Mouse (Mus musculus): ENCODE measurements at regions not wholly inside any gene's neighbourhood (a gene's known extent, or its start where the extent isn't known, plus 50 kb on each side); places are given as distances from the start of the nearest gene placed in this dataset.
A peak's percentile ranks its signal among the peaks of the same experiment; 100 is the strongest.

DNA sequence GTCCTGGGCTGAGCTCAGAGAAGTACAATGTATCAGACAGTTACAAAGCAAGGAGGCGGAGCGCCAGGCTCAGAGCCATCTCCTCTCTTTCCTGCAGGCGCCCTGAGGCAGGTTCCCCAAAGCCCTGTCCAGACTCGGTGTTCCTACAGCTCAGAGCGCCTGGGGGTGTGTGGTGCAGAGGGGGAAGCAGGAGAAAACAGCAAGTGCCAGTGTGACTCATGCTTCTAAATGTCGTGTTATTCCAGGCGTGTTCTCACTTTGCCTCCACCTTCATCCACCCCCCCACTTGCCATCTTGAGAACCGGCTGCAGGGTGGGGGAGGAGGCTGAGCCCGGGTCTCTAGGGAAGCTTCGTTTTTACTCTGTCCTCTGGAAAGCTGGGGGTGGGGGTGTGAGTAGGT lies 160.5 kb downstream of the Rplp1 start:
- DNase-seq, result no peak
- TF ChIP-seq POLR2A (IDR thresholded peaks at IDR 0.05; ENCODE audit: low read depth, low read length) (no peak), CTCF (conservative IDR thresholded peaks at IDR 0.05; ENCODE audit: insufficient read depth, insufficient read length, low read depth, low read length) (no peak)
- Histone ChIP-seq H3K4me3 (ENCODE audit: insufficient read depth, low read depth, low read length) (no peak overlapping the region), H3K27ac (ENCODE audit: insufficient read depth, low read depth, low read length) (no peak overlapping the region), H3K4me1 (ENCODE audit: control insufficient read depth, insufficient read depth, low read length) (no peaks in the 10 kb centered on the region), H3K27me3 (replicated peaks; ENCODE audit: control insufficient read depth, insufficient read depth, low read length) (no peaks in the 10 kb centered on the region), H3K36me3 (ENCODE audit: control insufficient read depth, insufficient read depth, low read length) (no peaks in the 10 kb centered on the region)
- WGBS, result 32% methylated on average over 10 of the region's 10 CpGs

- Histone ChIP-seq H3K4me3 (ENCODE audit: insufficient read depth, low read depth, low read length) (no peak overlapping the region), H3K36me3 (ENCODE audit: control insufficient read depth, insufficient read depth, low read length) (no peaks in the 10 kb centered on the region), H3K4me1 (ENCODE audit: control insufficient read depth, insufficient read depth, low read length) (no peaks in the 10 kb centered on the region), H3K27ac (ENCODE audit: insufficient read depth, low read depth, low read length) (no peak overlapping the region), H3K27me3 (replicated peaks; ENCODE audit: control insufficient read depth, insufficient read depth, low read length) (no peaks in the 10 kb centered on the region)
- no peak for DNase-seq
- no peak for TF ChIP-seq CTCF (conservative IDR thresholded peaks at IDR 0.05; ENCODE audit: insufficient read depth, insufficient read length, low read depth, low read length)
- TF ChIP-seq POLR2A (IDR thresholded peaks at IDR 0.05; ENCODE audit: low read depth, low read length), result no peak
- WGBS, result 93% methylated on average over 4 of the region's 4 CpGs
These were observed 165.1 kb downstream of the Rplp1 start for GRCm38 (mm10) chr9:61749201-61749600.

DNA sequence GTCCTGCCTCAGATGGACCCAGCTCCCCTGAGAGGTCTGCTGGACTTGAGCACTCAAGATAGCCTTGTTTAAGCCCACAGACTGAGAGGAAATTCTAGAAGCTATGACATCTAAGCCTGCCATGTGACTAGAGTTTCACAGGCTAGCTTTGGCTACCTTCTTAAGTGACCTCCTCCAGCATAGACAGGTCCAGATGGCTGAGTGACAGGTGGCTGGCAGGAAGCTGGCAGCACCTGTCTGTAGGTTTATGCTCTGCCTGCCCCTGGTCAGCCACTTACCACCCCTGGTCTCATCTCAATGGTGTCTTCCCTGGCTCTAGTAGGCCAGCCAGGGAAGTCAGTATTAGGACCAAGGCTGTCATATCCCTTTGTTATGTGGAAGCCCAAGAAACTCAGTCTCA lies 165.9 kb downstream of the Rplp1 start:
- H3K4me1 ChIP-seq (ENCODE audit: control insufficient read depth, insufficient read depth, low read length), result no peaks in the 10 kb centered on the region
- no peak for DNase-seq
- TF ChIP-seq CTCF (conservative IDR thresholded peaks at IDR 0.05; ENCODE audit: insufficient read depth, insufficient read length, low read depth, low read length), result no peak
- TF ChIP-seq POLR2A (IDR thresholded peaks at IDR 0.05; ENCODE audit: low read depth, low read length), result no peak
- H3K27me3 ChIP-seq (replicated peaks; ENCODE audit: control insufficient read depth, insufficient read depth, low read length), result no peaks in the 10 kb centered on the region
- H3K36me3 ChIP-seq (ENCODE audit: control insufficient read depth, insufficient read depth, low read length), result no peaks in the 10 kb centered on the region
- no peak overlapping the region for H3K27ac ChIP-seq (ENCODE audit: insufficient read depth, low read depth, low read length)
- no peak overlapping the region for H3K4me3 ChIP-seq (ENCODE audit: insufficient read depth, low read depth, low read length)

DNA sequence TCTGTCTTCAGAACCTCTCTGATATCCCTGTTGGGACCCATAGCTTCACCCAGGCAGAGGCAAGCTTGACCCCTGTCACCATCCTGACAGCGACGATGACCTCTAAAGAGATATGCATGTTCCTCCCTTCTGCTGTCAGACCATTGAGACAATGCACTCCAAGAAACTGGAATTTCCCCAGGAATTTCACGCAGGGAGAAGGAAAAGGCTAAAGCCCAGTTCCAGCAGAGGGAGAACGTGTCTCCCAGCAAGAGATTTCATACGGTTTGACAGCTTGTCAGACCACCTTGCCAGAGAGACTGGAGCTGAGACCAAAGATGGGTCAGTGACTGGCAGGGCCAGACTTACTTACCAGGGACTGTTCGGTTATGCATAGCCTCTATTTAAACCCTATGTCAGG lies 167.9 kb downstream of the Rplp1 start:
- Histone ChIP-seq H3K4me1 (ENCODE audit: control insufficient read depth, insufficient read depth, low read length) (no peaks in the 10 kb centered on the region), H3K27ac (ENCODE audit: insufficient read depth, low read depth, low read length) (no peak overlapping the region), H3K27me3 (replicated peaks; ENCODE audit: control insufficient read depth, insufficient read depth, low read length) (no peaks in the 10 kb centered on the region), H3K4me3 (ENCODE audit: insufficient read depth, low read depth, low read length) (no peak overlapping the region), H3K36me3 (ENCODE audit: control insufficient read depth, insufficient read depth, low read length) (no peaks in the 10 kb centered on the region)
- 64% methylated on average over 6 of the region's 6 CpGs for WGBS
- DNase-seq, result peak; percentile 5
- TF ChIP-seq CTCF (conservative IDR thresholded peaks at IDR 0.05; ENCODE audit: insufficient read depth, insufficient read length, low read depth, low read length), result no peak
- no peak for TF ChIP-seq POLR2A (IDR thresholded peaks at IDR 0.05; ENCODE audit: low read depth, low read length)

GRCm38 (mm10) chr9:61745301-61745801 lies 169.0 kb downstream of the Rplp1 start:
- TF ChIP-seq POLR2A (IDR thresholded peaks at IDR 0.05; ENCODE audit: low read depth, low read length), result no peak
- TF ChIP-seq CTCF (conservative IDR thresholded peaks at IDR 0.05; ENCODE audit: insufficient read depth, insufficient read length, low read depth, low read length), result no peak
- no peaks in the 10 kb centered on the region for H3K27me3 ChIP-seq (replicated peaks; ENCODE audit: control insufficient read depth, insufficient read depth, low read length)
- no peaks in the 10 kb centered on the region for H3K4me1 ChIP-seq (ENCODE audit: control insufficient read depth, insufficient read depth, low read length)
- H3K27ac ChIP-seq (ENCODE audit: insufficient read depth, low read depth, low read length), result no peak overlapping the region; the same call in 1 of the 2 replicates
- 33% methylated on average over 7 of the region's 7 CpGs for WGBS
- DNase-seq, result peak; percentile 82
- H3K4me3 ChIP-seq (ENCODE audit: insufficient read depth, low read depth, low read length), result no peak overlapping the region
- H3K36me3 ChIP-seq (ENCODE audit: control insufficient read depth, insufficient read depth, low read length), result no peaks in the 10 kb centered on the region

GRCm38 (mm10) chr9:61733540-61733939 lies 180.8 kb downstream of the Rplp1 start:
- DNase-seq, result peak; percentile 39
- no peaks in the 10 kb centered on the region for H3K36me3 ChIP-seq (ENCODE audit: control insufficient read depth, insufficient read depth, low read length)
- H3K27me3 ChIP-seq (replicated peaks; ENCODE audit: control insufficient read depth, insufficient read depth, low read length), result no peaks in the 10 kb centered on the region
- no peak overlapping the region for H3K4me3 ChIP-seq (ENCODE audit: insufficient read depth, low read depth, low read length)
- no peaks in the 10 kb centered on the region for H3K4me1 ChIP-seq (ENCODE audit: control insufficient read depth, insufficient read depth, low read length)
- H3K27ac ChIP-seq (ENCODE audit: insufficient read depth, low read depth, low read length), result no peak overlapping the region
- TF ChIP-seq CTCF (conservative IDR thresholded peaks at IDR 0.05; ENCODE audit: insufficient read depth, insufficient read length, low read depth, low read length) (no peak), POLR2A (IDR thresholded peaks at IDR 0.05; ENCODE audit: low read depth, low read length) (no peak)
- 40% methylated on average over 2 of the region's 2 CpGs for WGBS

GRCm38 (mm10) chr9:61732747-61733146 lies 181.6 kb downstream of the Rplp1 start:
- DNase-seq, result no peak
- 60% methylated on average over 4 of the region's 4 CpGs for WGBS
- no peaks in the 10 kb centered on the region for H3K4me1 ChIP-seq (ENCODE audit: control insufficient read depth, insufficient read depth, low read length)

More at GRCm38 (mm10) chr9:61732747-61733146, 181.6 kb downstream of the Rplp1 start:
- Histone ChIP-seq H3K4me3 (ENCODE audit: insufficient read depth, low read depth, low read length) (no peak overlapping the region), H3K36me3 (ENCODE audit: control insufficient read depth, insufficient read depth, low read length) (no peaks in the 10 kb centered on the region), H3K27me3 (replicated peaks; ENCODE audit: control insufficient read depth, insufficient read depth, low read length) (no peaks in the 10 kb centered on the region), H3K27ac (ENCODE audit: insufficient read depth, low read depth, low read length) (no peak overlapping the region)
- TF ChIP-seq CTCF (conservative IDR thresholded peaks at IDR 0.05; ENCODE audit: insufficient read depth, insufficient read length, low read depth, low read length), result no peak
- no peak for TF ChIP-seq POLR2A (IDR thresholded peaks at IDR 0.05; ENCODE audit: low read depth, low read length)
